Mouse (Mus musculus): Measurements from ENCODE around the gene Rbm38. TPM values are rescaled to one million over a fixed set of nuclear protein-coding genes. Genes with fewer than 3 reads are reported as not detected.
A peak's percentile ranks its signal among the peaks of the same experiment; 100 is the strongest.

The Rbm38 gene
- polyA plus RNA-seq (2015; fragmentation: Nextera tagmentation; extraction: Ambion mirVana): 24.2 and 25.8 TPM in 2 replicates

GRCm38 (mm10) chr2:173020430-173020829 lies at the start of gene Rbm38:
Gene Rbm38, plus strand, starts transcription at chr2:173020498.
- no peak for ATAC-seq (ENCODE audit: insufficient number of reproducible peaks, insufficient read depth, low FRiP score, low TSS enrichment, low read depth)
- WGBS: 27% methylated on average over 11 of the region's 11 CpGs
- H3K9me3 ChIP-seq: no peaks in the 10 kb centered on the region
- H3K4me3 ChIP-seq: peak within 1 kb of the TSS; percentile 79
- H3K4me2 ChIP-seq: peak within 1 kb of the TSS; percentile 86
- peaks cover 21% of the 10 kb centered on the region for H3K27me3 ChIP-seq
- H3K9ac ChIP-seq: peak within 1 kb of the TSS; percentile 65
- H3K36me3 ChIP-seq: peaks cover 22% of the 10 kb centered on the region
- H3K4me1 ChIP-seq: peaks cover 53% of the 10 kb centered on the region
- no peak within 1 kb of the TSS for H3K27ac ChIP-seq

GRCm38 (mm10) chr2:172971865-172972264 lies 48.4 kb upstream of the Rbm38 start:
- WGBS: 86% methylated on average over 2 of the region's 2 CpGs
- Histone ChIP-seq H3K27ac (no peak overlapping the region), H3K9ac (no peak overlapping the region), H3K4me1 (peaks cover 21% of the 10 kb centered on the region), H3K36me3 (no peaks in the 10 kb centered on the region), H3K4me3 (no peak overlapping the region), H3K4me2 (no peak overlapping the region), H3K27me3 (no peaks in the 10 kb centered on the region), H3K9me3 (no peaks in the 10 kb centered on the region)
- ATAC-seq (ENCODE audit: insufficient number of reproducible peaks, insufficient read depth, low FRiP score, low TSS enrichment, low read depth): no peak

- no peak overlapping the region for H3K9ac ChIP-seq
- 20% methylated on average over 7 of the region's 7 CpGs for WGBS
Observed at GRCm38 (mm10) chr2:172973806-172974565, 46.3 kb upstream of the Rbm38 start.

DNA sequence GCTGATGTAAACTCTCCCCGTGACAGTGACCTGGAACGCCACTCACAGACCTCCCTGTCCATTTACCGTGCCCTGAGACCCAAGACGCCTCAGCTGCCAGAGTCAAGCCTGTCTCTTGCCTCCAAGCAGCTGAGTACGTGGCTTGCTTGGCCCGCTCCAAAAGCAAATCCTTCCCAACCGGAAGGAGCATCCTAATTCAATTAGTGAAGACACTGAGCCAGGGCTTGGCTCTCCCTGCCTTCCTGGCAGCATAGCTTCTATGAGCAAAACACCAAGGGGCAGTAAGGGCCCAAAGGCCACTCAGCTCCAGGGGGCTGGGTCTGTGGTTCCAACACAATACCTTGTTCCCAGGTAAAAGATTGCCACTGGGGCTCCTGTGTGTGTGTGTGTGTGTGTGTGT lies 45.6 kb upstream of the Rbm38 start:
- Histone ChIP-seq H3K9ac (no peak overlapping the region), H3K4me3 (no peak overlapping the region), H3K9me3 (peaks cover under 1% of the 10 kb centered on the region; the same call in 1 of the 2 replicates), H3K36me3 (no peaks in the 10 kb centered on the region), H3K27ac (no peak overlapping the region), H3K4me1 (peaks cover 34% of the 10 kb centered on the region), H3K27me3 (no peaks in the 10 kb centered on the region), H3K4me2 (no peak overlapping the region)
- WGBS: 24% methylated on average over 7 of the region's 7 CpGs
- ATAC-seq (ENCODE audit: insufficient number of reproducible peaks, insufficient read depth, low FRiP score, low TSS enrichment, low read depth): no peak

More at GRCm38 (mm10) chr2:172973806-172974565, 46.3 kb upstream of the Rbm38 start:
- Histone ChIP-seq H3K4me1 (peaks cover 34% of the 10 kb centered on the region), H3K36me3 (no peaks in the 10 kb centered on the region), H3K9me3 (no peaks in the 10 kb centered on the region), H3K4me3 (no peak overlapping the region), H3K4me2 (no peak overlapping the region), H3K27ac (no peak overlapping the region), H3K27me3 (no peaks in the 10 kb centered on the region)
- no peak for ATAC-seq (ENCODE audit: insufficient number of reproducible peaks, insufficient read depth, low FRiP score, low TSS enrichment, low read depth)

DNA sequence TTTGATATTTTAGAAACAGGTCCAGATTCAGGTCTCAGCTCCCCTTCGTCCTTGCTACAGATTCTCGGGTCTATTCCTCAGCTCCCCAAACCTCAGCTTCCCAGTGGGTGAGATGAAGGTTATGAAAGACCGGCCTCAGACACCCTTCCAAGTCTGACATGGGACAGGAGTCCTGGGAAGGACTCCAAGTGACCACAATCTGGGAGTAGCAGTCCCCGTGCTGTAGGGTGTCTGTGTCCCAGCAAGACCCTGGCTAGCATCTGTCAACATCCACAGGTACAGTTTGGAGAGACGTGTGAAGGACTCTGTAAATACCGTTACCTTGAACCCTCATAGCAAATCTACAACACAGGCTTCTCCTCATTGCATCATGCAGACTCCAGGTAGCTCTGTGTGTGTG lies 45.1 kb upstream of the Rbm38 start:
- Histone ChIP-seq H3K9ac (no peak overlapping the region), H3K4me3 (no peak overlapping the region), H3K4me1 (peaks cover 34% of the 10 kb centered on the region), H3K4me2 (no peak overlapping the region), H3K9me3 (peaks cover 3% of the 10 kb centered on the region; the same call in 1 of the 2 replicates), H3K27me3 (no peaks in the 10 kb centered on the region), H3K27ac (no peak overlapping the region), H3K36me3 (no peaks in the 10 kb centered on the region)
- WGBS: 81% methylated on average over 6 of the region's 6 CpGs
- no peak for ATAC-seq (ENCODE audit: insufficient number of reproducible peaks, insufficient read depth, low FRiP score, low TSS enrichment, low read depth)

DNA sequence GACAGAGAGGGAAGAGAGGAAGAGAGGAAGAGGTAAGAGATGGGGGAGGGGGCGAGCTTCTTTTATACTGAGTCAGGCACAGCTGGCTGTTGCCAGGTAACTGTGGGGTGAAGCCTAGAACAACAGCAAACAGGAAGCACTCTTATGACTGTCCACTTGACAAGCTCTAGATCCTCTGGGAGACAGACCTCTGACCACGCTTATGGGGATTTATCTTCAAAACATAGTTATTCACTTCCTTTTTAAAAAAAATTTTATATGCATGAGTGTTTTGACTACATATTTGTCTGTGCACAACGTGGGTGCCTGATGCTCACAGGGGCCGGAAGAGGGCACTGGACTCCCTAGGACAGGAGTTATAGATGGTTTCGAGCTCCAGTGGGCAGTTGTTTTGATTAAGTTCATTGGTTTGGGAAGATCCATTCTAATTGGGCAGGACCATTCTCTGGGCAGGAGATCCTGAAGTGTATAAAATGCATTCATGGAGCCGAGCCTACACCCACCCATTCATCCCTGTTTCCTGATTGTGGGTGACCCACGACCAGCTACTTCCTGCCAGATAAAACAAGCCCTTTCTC lies 43.5 kb upstream of the Rbm38 start:
- no peak for ATAC-seq (ENCODE audit: insufficient number of reproducible peaks, insufficient read depth, low FRiP score, low TSS enrichment, low read depth)
- Histone ChIP-seq H3K4me3 (no peak overlapping the region), H3K4me1 (peaks cover 34% of the 10 kb centered on the region), H3K36me3 (no peaks in the 10 kb centered on the region), H3K27me3 (no peaks in the 10 kb centered on the region), H3K9ac (peak overlapping the region; percentile 57; the same call in 1 of the 2 replicates), H3K9me3 (peaks cover 3% of the 10 kb centered on the region; the same call in 1 of the 2 replicates), H3K4me2 (peak overlapping the region; percentile 46), H3K27ac (peak overlapping the region; percentile 58)
- 25% methylated on average over 7 of the region's 7 CpGs for WGBS

- peak within 1 kb of the TSS; percentile 57 for H3K9ac ChIP-seq
Observed at GRCm38 (mm10) chr2:172977409-172978130, 42.7 kb upstream of the Rbm38 start, which contains the start of gene Spo11. Gene Spo11, plus strand, starts transcription at chr2:172977700.

GRCm38 (mm10) chr2:172978131-172978633 lies 42.1 kb upstream of the Rbm38 start:
- peaks cover 3% of the 10 kb centered on the region; the same call in 1 of the 2 replicates for H3K9me3 ChIP-seq
- 43% methylated on average over 4 of the region's 4 CpGs for WGBS
- H3K9ac ChIP-seq: no peak overlapping the region
- peak overlapping the region; percentile 58 for H3K27ac ChIP-seq
- peaks cover 34% of the 10 kb centered on the region for H3K4me1 ChIP-seq
- H3K36me3 ChIP-seq: no peaks in the 10 kb centered on the region
- H3K4me2 ChIP-seq: peak overlapping the region; percentile 46; the same call in 1 of the 2 replicates
- H3K27me3 ChIP-seq: no peaks in the 10 kb centered on the region
- ATAC-seq (ENCODE audit: insufficient number of reproducible peaks, insufficient read depth, low FRiP score, low TSS enrichment, low read depth): no peak
- no peak overlapping the region for H3K4me3 ChIP-seq

More at GRCm38 (mm10) chr2:172977409-172978130, 42.7 kb upstream of the Rbm38 start, which contains the start of gene Spo11:
- Histone ChIP-seq H3K9me3 (peaks cover 3% of the 10 kb centered on the region; the same call in 1 of the 2 replicates), H3K36me3 (no peaks in the 10 kb centered on the region), H3K27ac (peak within 1 kb of the TSS; percentile 58), H3K4me3 (0 out of 2 replicates have a peak within 1 kb of the TSS, but pooled peaks have one; percentile 11), H3K4me1 (peaks cover 34% of the 10 kb centered on the region), H3K27me3 (no peaks in the 10 kb centered on the region), H3K4me2 (peak within 1 kb of the TSS; percentile 46)
- WGBS: 11% methylated on average over 14 of the region's 14 CpGs
- peak; percentile 52; the same call in 1 of the 2 replicates for ATAC-seq (ENCODE audit: insufficient number of reproducible peaks, insufficient read depth, low FRiP score, low TSS enrichment, low read depth)

GRCm38 (mm10) chr2:172979666-172980345 lies 40.5 kb upstream of the Rbm38 start:
- no peak for ATAC-seq (ENCODE audit: insufficient number of reproducible peaks, insufficient read depth, low FRiP score, low TSS enrichment, low read depth)
- no peaks in the 10 kb centered on the region for H3K27me3 ChIP-seq
- H3K9me3 ChIP-seq: peaks cover 3% of the 10 kb centered on the region; the same call in 1 of the 2 replicates
- no peak overlapping the region for H3K9ac ChIP-seq
- peaks cover 24% of the 10 kb centered on the region for H3K4me1 ChIP-seq
- WGBS: 94% methylated on average over 40 of the region's 43 CpGs
- H3K4me3 ChIP-seq: no peak overlapping the region
- H3K36me3 ChIP-seq: no peaks in the 10 kb centered on the region
- no peak overlapping the region for H3K27ac ChIP-seq
- no peak overlapping the region for H3K4me2 ChIP-seq

GRCm38 (mm10) chr2:172982776-172983561 lies 37.3 kb upstream of the Rbm38 start:
- Histone ChIP-seq H3K9me3 (peaks cover 3% of the 10 kb centered on the region; the same call in 1 of the 2 replicates), H3K27ac (no peak overlapping the region), H3K36me3 (no peaks in the 10 kb centered on the region), H3K27me3 (no peaks in the 10 kb centered on the region), H3K4me2 (no peak overlapping the region), H3K4me3 (no peak overlapping the region), H3K4me1 (peaks cover 2% of the 10 kb centered on the region; the same call in 1 of the 2 replicates), H3K9ac (no peak overlapping the region)
- 78% methylated on average over 9 of the region's 9 CpGs for WGBS
- no peak for ATAC-seq (ENCODE audit: insufficient number of reproducible peaks, insufficient read depth, low FRiP score, low TSS enrichment, low read depth)
